Mouse (Mus musculus) hematopoietic multipotent progenitor cell, adult 10-12 weeks (in vitro differentiated cells): Measurements from ENCODE around the gene Smad3. TPM values are rescaled to one million over a fixed set of nuclear protein-coding genes. Genes with fewer than 3 reads are reported as not detected.

ENCODE experiments used
- polyA plus RNA-seq: library from polyadenylated mRNA; stranded (reverse); fragments of >175 nt; gene quantifications from 2 replicates; pipeline ENCODE4 v1.2.3, GENCODE M21; 2012; ENCODE audit warnings: low replicate concordance

Gene Smad3
- polyA plus RNA-seq = 8.2 and 20.2 TPM in 2 replicates

DNA sequence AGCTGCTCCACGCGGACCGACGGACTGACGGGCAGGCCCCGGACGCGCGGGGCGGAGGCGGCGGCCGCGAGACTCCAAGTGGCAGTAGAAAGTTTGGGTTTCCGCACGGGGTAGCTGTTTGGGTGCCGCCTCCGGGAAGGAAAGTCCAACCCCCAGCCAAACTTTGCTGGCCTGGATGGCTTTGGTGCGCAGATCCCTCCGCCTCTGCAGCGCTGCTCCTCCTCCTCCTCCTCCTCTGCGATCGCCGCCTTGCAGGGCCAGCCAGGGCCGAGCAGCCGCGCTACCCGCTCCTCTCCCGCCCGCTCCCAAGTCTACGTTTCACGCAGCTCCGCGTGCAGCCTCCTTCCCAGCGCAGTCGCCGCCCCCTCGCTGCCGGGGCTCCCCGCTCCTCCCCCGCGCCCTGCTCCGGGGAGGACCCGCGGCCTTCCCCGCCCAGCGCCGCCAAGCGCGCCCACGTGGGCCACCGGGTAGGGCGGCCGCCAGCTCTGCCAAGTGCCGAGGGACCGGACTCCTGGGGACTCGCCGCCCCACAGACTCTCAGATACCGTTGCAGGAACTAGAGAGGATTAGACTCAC lies at the start of gene Smad3:
Gene Smad3 (minus strand): TSS at position 130 of the 576 bp plus-strand sequence.

DNA sequence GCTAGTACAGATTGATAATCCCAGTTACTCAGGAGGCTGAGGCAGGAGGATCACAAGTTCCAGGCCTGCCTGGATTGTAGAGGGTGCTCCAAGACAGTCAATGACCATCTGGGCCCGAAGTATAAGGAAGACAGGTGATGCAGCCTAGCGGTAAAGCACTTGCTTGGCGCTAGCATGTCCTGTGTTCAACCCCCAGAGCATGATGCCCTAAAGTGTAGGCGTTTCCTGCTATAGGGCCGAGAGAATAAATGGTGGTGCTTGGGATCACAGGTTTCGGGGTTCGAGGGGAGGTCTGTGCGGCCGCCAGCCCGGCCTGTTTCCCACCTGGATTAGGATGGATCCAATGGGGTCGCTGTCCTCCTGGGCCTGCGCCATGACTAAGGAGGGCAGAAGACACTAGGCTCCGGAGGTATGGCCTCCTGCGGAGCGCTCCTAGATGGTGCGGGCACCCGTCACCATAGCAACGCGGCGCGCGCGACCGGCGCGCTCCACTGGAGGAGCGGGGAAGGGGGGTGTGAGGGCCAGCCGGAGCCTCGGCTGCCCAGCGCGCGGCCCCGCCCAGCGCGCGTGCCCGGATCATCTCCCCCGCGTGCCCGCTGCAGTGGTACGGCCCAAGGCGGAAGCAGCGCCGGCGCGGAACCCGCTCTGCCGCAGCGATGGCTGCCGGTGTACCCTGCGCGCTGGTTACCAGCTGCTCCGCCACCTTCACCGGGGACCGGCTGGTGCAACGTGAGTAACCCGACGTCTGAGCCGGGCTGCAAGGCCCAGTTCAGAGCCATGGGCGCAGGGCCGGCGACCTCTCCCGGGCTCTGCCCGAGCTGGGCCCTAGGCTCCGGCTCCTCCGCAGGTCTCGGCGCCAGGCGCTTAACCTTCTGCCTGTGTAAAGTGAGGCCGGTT lies 155.5 kb downstream of the Smad3 start, which contains the start of the genes Iqch and Aagab:
Gene Iqch (minus strand): TSS at position 451 of the 897 bp plus-strand sequence.
Gene Aagab (plus strand): TSS at position 618 of the 897 bp plus-strand sequence.

Other genes with a start within 250 kb of the Smad3 start
- gene Iqch, start 155.5 kb downstream of the Smad3 start, polyA plus RNA-seq = not detected in 2 replicates
- 2.4 and 6.0 TPM in 2 replicates for gene Aagab, start 155.3 kb downstream of the Smad3 start, polyA plus RNA-seq